Mouse (Mus musculus) hindbrain, postnatal 0 days (tissue): ENCODE results near the gene Nat8l. TPM values are rescaled to one million over a fixed set of nuclear protein-coding genes. Genes with fewer than 3 reads are reported as not detected.
"Not testable (repeated sequence)": the region's sequence is repeated elsewhere in the genome, so short reads cannot be mapped to it uniquely, and the experiment has no call there.

Experiments
- ATAC-seq: fragments of 200-750 bp; cut with Nextera tagmentation; 2 replicates; pipeline ENCODE4 v1.8.0; 2017; ENCODE audit warnings: mild to moderate bottlenecking, moderate TSS enrichment, moderate library complexity
- DNase-seq: peaks from one replicate; pipeline ENCODE4 v3.0.0-alpha.2; 2015; ENCODE audit warnings: low spot score
- H3K27ac ChIP-seq: fragments of 300-500 bp; sonication (generic); 2 replicates; pipeline ENCODE4 v1.5.1; 2014; ENCODE audit warnings: mild to moderate bottlenecking
- H3K27me3 ChIP-seq: fragments of 300-500 bp; sonication (generic); 2 replicates; pipeline ENCODE4 v1.6.1; 2014; ENCODE audit warnings: low read length, mixed read lengths; ENCODE audit not compliant: insufficient read depth
- H3K36me3 ChIP-seq: fragments of 300-500 bp; sonication (generic); 2 replicates; pipeline ENCODE4 v1.6.1; 2014; ENCODE audit warnings: low read length, mixed read lengths; ENCODE audit not compliant: insufficient read depth
- H3K4me1 ChIP-seq: fragments of 300-500 bp; sonication (generic); 2 replicates; pipeline ENCODE4 v1.6.1; 2014; ENCODE audit warnings: antibody characterized with exemption, low read length, mixed read lengths; ENCODE audit not compliant: insufficient read depth
- H3K4me2 ChIP-seq: fragments of 300-500 bp; sonication (generic); 2 replicates; pipeline ENCODE4 v1.6.1; 2014; ENCODE audit warnings: low read depth, mild to moderate bottlenecking, low read length, moderate library complexity, mixed read lengths
- H3K4me3 ChIP-seq: fragments of 300-500 bp; sonication (generic); 2 replicates; pipeline ENCODE4 v1.5.1; 2014; ENCODE audit warnings: low read length
- H3K9ac ChIP-seq: fragments of 300-500 bp; sonication (generic); replicated peaks from 2 replicates; pipeline ENCODE4 v1.6.1; 2014; ENCODE audit warnings: mild to moderate bottlenecking, low read length, moderate library complexity, mixed read lengths
- H3K9me3 ChIP-seq: fragments of 300-500 bp; sonication (generic); 2 replicates; pipeline ENCODE4 v1.6.1; 2016; ENCODE audit warnings: low read length, mixed read lengths
- CTCF ChIP-seq: IDR thresholded peaks from 2 replicates; pipeline ENCODE4 v1.5.1; 2016; ENCODE audit warnings: antibody characterized with exemption, control low read depth, low read depth
- WGBS: fragments of 180-500 bp; shearing (Covaris S2); extraction: QIAGEN DNeasy Blood & Tissue Kit; methylation state at CpG from one replicate; pipeline ENCODE4 v1.1.7; 2014; 5-methylcytosine and 5-hydroxymethylcytosine counted together
- polyA plus RNA-seq: library from polyadenylated mRNA; unstranded; fragments of >200 nt; fragmentation: Nextera tagmentation; extraction: Ambion mirVana; gene quantifications from 2 replicates; pipeline ENCODE4 v1.2.1, GENCODE M21; 2015
- total RNA-seq: library from RNA; depleted of rRNA; stranded (reverse); fragments of >200 nt; gene quantifications from 2 replicates; pipeline ENCODE4 v1.2.3, GENCODE M21; 2014; rRNA removed

Gene Nat8l
- total RNA-seq: 50.3 and 50.9 TPM in 2 replicates
- polyA plus RNA-seq: 6.0 and 6.4 TPM in 2 replicates

GRCm38 (mm10) chr5:33995843-33996693, at the start of gene Nat8l:
Gene Nat8l, plus strand, starts transcription at chr5:33995984.
- no peak for TF ChIP-seq CTCF
- Histone ChIP-seq H3K27ac (peak within 1 kb of the TSS; percentile 98), H3K9me3 (no peaks in the 10 kb centered on the region), H3K4me3 (peak within 1 kb of the TSS; percentile 86), H3K27me3 (no peaks in the 10 kb centered on the region), H3K9ac (peak within 1 kb of the TSS; percentile 91), H3K4me2 (peak within 1 kb of the TSS; percentile 72), H3K36me3 (peaks cover 5% of the 10 kb centered on the region), H3K4me1 (peaks cover 23% of the 10 kb centered on the region)
- 1% methylated on average over 87 of the region's 90 CpGs for WGBS
- ATAC-seq (peak; percentile 93), DNase-seq (peak; percentile 96)

DNA sequence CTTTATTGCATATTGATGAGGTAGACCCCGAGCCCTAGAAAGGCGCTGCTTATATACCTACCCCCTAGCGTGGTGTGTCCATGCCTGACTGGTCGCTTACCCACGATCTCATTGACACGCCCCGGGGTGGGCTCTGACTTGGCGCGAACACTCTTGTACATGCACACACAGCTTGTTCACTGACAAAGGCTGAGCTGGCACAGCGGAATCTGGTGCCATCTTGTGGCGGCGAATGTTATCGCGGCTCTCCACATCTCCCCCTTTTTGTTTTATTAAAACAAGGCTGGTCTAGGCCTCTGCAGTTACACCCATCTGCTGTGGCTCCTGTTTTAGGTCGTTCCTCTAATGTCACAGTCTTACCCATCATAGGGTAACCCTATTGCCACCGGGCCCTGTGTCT, 48.7 kb upstream of the Nat8l start:
- peak; percentile 31 for TF ChIP-seq CTCF

DNA sequence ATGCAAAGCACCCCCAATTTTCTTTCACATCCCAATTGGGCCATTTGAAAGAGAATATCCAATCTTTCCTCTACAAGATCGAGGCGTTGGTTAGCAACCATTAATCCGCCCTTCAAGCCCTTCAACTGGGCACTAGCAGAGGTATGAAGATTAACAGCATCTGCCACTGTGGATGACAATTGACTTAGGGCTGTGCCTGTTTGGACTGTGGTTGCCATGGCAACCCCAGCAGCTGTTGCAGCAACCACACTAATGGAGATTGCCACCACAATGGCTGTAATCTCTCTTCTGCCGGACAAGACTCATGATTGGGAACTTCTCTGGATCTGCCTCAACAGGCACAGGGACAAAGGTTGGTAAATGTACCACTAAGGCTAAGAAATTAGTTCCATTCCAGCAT, 47.5 kb upstream of the Nat8l start:
- no peak overlapping the region for H3K4me3 ChIP-seq
- no peaks in the 10 kb centered on the region for H3K4me1 ChIP-seq
- H3K4me2 ChIP-seq: no peak overlapping the region
- 71% methylated on average over 4 of the region's 4 CpGs for WGBS
- H3K9me3 ChIP-seq: no peaks in the 10 kb centered on the region; the same call in 1 of the 2 replicates
- no peak for ATAC-seq
- no peak overlapping the region for H3K9ac ChIP-seq
- no peaks in the 10 kb centered on the region for H3K36me3 ChIP-seq
- peak; percentile 16 for DNase-seq
- H3K27me3 ChIP-seq: no peaks in the 10 kb centered on the region
- no peak overlapping the region for H3K27ac ChIP-seq
- TF ChIP-seq CTCF: no peak

More for the DNA sequence above, 48.7 kb upstream of the Nat8l start:
- H3K9ac ChIP-seq, H3K36me3 ChIP-seq, H3K27ac ChIP-seq, H3K4me2 ChIP-seq, ATAC-seq, H3K27me3 ChIP-seq, H3K4me3 ChIP-seq, H3K4me1 ChIP-seq, H3K9me3 ChIP-seq, DNase-seq: not testable (repeated sequence)
- WGBS: 91% methylated on average over 16 of the region's 16 CpGs

GRCm38 (mm10) chr5:33953471-33954185, 42.2 kb upstream of the Nat8l start:
- no peak for DNase-seq
- Histone ChIP-seq H3K9ac (no peak overlapping the region; the same call in 1 of the 2 replicates), H3K36me3 (no peaks in the 10 kb centered on the region), H3K4me1 (no peaks in the 10 kb centered on the region), H3K27ac (peak overlapping the region; percentile 48; the same call in 1 of the 2 replicates), H3K9me3 (no peaks in the 10 kb centered on the region), H3K4me2 (peak overlapping the region; percentile 36; the same call in 1 of the 2 replicates), H3K27me3 (no peaks in the 10 kb centered on the region), H3K4me3 (peak overlapping the region; percentile 26)
- TF ChIP-seq CTCF: no peak
- no peak; the same call in none of the 2 replicates for ATAC-seq
- WGBS: 80% methylated on average over 17 of the region's 17 CpGs

DNA sequence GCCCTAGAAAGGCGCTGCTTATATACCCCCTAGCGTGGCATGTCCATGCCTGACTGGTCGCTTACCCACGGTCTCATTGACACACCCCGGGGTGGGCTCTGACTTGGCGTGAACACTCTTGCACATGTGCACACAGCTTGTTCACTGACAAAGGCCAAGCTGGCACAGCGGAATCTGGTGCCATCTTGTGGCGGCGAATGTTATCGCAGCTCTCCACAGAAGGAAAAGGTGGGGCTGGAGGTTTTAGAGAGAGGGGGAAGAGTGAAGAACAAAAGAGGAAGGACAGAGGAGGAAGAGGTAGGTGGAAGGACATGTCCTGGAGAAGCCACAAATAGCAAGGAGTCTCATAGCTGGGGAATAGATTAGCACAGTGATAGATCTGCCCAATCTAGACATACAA, 41.4 kb upstream of the Nat8l start:
- peak; percentile 95 for TF ChIP-seq CTCF
- H3K27me3 ChIP-seq: no peaks in the 10 kb centered on the region
- 20% methylated on average over 10 of the region's 10 CpGs for WGBS
- H3K9ac ChIP-seq: no peak overlapping the region
- DNase-seq: peak; percentile 84
- H3K36me3 ChIP-seq: no peaks in the 10 kb centered on the region
- H3K9me3 ChIP-seq: no peaks in the 10 kb centered on the region
- peak overlapping the region; percentile 36; the same call in 1 of the 2 replicates for H3K4me2 ChIP-seq
- ATAC-seq: peak; percentile 94
- no peaks in the 10 kb centered on the region for H3K4me1 ChIP-seq
- H3K27ac ChIP-seq: peak overlapping the region; percentile 48; the same call in 1 of the 2 replicates
- H3K4me3 ChIP-seq: peak overlapping the region; percentile 26

DNA sequence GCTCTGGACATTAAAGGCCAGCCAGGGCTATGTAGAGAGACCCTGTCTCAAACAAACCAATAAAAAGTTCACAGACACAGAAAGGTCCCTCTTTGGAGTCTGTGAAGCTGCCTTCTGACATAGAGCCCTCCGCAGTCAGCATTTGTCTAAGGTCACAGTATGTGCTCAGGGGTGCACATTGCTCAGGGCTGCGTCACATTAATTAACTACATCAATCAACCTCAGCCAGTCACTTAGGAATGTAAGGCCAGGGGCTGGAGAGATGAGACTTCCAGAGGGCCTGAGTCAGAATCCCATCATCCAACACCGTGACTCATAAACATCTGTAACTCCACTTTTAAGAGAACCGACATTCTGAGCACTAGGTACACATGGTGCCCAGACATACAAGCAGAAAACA, 39.9 kb upstream of the Nat8l start:
- TF ChIP-seq CTCF: no peak
- DNase-seq: no peak
- Histone ChIP-seq H3K4me1 (no peaks in the 10 kb centered on the region), H3K9me3 (no peaks in the 10 kb centered on the region), H3K27me3 (no peaks in the 10 kb centered on the region), H3K27ac (no peak overlapping the region), H3K4me3 (no peak overlapping the region), H3K4me2 (no peak overlapping the region), H3K36me3 (no peaks in the 10 kb centered on the region), H3K9ac (no peak overlapping the region)
- ATAC-seq: no peak
- 80% methylated on average over 4 of the region's 4 CpGs for WGBS
